Mouse (Mus musculus): ENCODE data around the gene Mpeg1. TPM values are rescaled to one million over a fixed set of nuclear protein-coding genes. Genes with fewer than 3 reads are reported as not detected.

Gene Mpeg1
- polyA plus RNA-seq, 1 experiment: 0.06 TPM

- Histone ChIP-seq H3K36me3 (ENCODE audit: control insufficient read depth, insufficient read depth) (no peaks in the 10 kb centered on the region), H3ac (ENCODE audit: control insufficient read depth, insufficient read length) (no peak overlapping the region), H3K4me3 (no peak overlapping the region), H3K4me2 (ENCODE audit: low read depth) (peak overlapping the region; percentile 10), H3K79me2 (ENCODE audit: control insufficient read depth, insufficient read depth) (no peaks in the 10 kb centered on the region), H3K27me3 (ENCODE audit: control insufficient read depth, insufficient read depth, insufficient read length) (no peaks in the 10 kb centered on the region)
- TF ChIP-seq POLR2A (IDR thresholded peaks at IDR 0.05; ENCODE audit: insufficient read length, low read depth): no peak
- TF ChIP-seq USF1 (IDR thresholded peaks at IDR 0.05; ENCODE audit: low read depth): no peak
- no peak for TF ChIP-seq REST (IDR thresholded peaks at IDR 0.05; ENCODE audit: insufficient read depth, insufficient read length)
- no peak for TF ChIP-seq MAX (IDR thresholded peaks at IDR 0.05; ENCODE audit: low read depth)
Measured at GRCm38 (mm10) chr19:12464127-12464526, 3.5 kb downstream of the Mpeg1 start.

- Histone ChIP-seq H3K4me3 (no peak overlapping the region), H3K36me3 (ENCODE audit: control insufficient read depth, insufficient read depth) (no peaks in the 10 kb centered on the region), H3K27me3 (ENCODE audit: control insufficient read depth, insufficient read depth, insufficient read length) (no peaks in the 10 kb centered on the region), H3K79me2 (ENCODE audit: control insufficient read depth, insufficient read depth) (no peaks in the 10 kb centered on the region), H3K4me2 (ENCODE audit: low read depth) (no peak overlapping the region), H3ac (ENCODE audit: control insufficient read depth, insufficient read length) (no peak overlapping the region)
- TF ChIP-seq TCF3 (IDR thresholded peaks at IDR 0.05; ENCODE audit: insufficient read length, low read depth) (no peak), TCF12 (IDR thresholded peaks at IDR 0.05; ENCODE audit: insufficient read depth, poor library complexity, severe bottlenecking) (no peak), MYOG (IDR thresholded peaks at IDR 0.05; ENCODE audit: control insufficient read depth in 1 of 3, insufficient read depth in 1 of 3, insufficient read length in 2 of 3, low read depth in 2 of 3) (no peak), POLR2AphosphoS2 (IDR thresholded peaks at IDR 0.05; ENCODE audit: insufficient read length, low read depth) (no peak), MYOD1 (IDR thresholded peaks at IDR 0.05; ENCODE audit: control insufficient read depth in 1 of 3, insufficient read length in 2 of 3, low read depth in 2 of 3) (no peak), POLR2A (IDR thresholded peaks at IDR 0.05; ENCODE audit: insufficient read length, low read depth) (no peak), E2F4 (IDR thresholded peaks at IDR 0.05; ENCODE audit: insufficient read depth) (no peak)
Measured at GRCm38 (mm10) chr19:12464674-12465073, 4.1 kb downstream of the Mpeg1 start.

GRCm38 (mm10) chr19:12465530-12466144 lies 5.1 kb downstream of the Mpeg1 start:
- Histone ChIP-seq H3K4me2 (ENCODE audit: low read depth) (no peak overlapping the region), H3K36me3 (ENCODE audit: control insufficient read depth, insufficient read depth) (peaks cover 7% of the 10 kb centered on the region), H3K4me3 (no peak overlapping the region), H3K27me3 (ENCODE audit: control insufficient read depth, insufficient read depth, insufficient read length) (no peaks in the 10 kb centered on the region), H3K79me2 (ENCODE audit: control insufficient read depth, insufficient read depth) (no peaks in the 10 kb centered on the region), H3ac (ENCODE audit: control insufficient read depth, insufficient read length) (no peak overlapping the region)
- TF ChIP-seq POLR2A (IDR thresholded peaks at IDR 0.05; ENCODE audit: insufficient read length, low read depth): no peak
- no peak for TF ChIP-seq MYOG (IDR thresholded peaks at IDR 0.05; ENCODE audit: control insufficient read depth in 1 of 3, insufficient read depth in 1 of 3, insufficient read length in 2 of 3, low read depth in 2 of 3)
- TF ChIP-seq POLR2AphosphoS2 (IDR thresholded peaks at IDR 0.05; ENCODE audit: insufficient read length, low read depth): no peak
- no peak for TF ChIP-seq REST (IDR thresholded peaks at IDR 0.05; ENCODE audit: insufficient read depth, insufficient read length)
- TF ChIP-seq USF1 (IDR thresholded peaks at IDR 0.05; ENCODE audit: low read depth): no peak
- no peak for TF ChIP-seq E2F4 (IDR thresholded peaks at IDR 0.05; ENCODE audit: insufficient read depth)
- no peak for TF ChIP-seq CEBPB (IDR thresholded peaks at IDR 0.05; ENCODE audit: insufficient read depth, poor library complexity, severe bottlenecking)
- no peak for TF ChIP-seq TCF3 (IDR thresholded peaks at IDR 0.05; ENCODE audit: insufficient read length, low read depth)
- no peak for TF ChIP-seq MAX (IDR thresholded peaks at IDR 0.05; ENCODE audit: low read depth)
- no peak for TF ChIP-seq MYOD1 (IDR thresholded peaks at IDR 0.05; ENCODE audit: control insufficient read depth in 1 of 3, insufficient read length in 2 of 3, low read depth in 2 of 3)
- no peak for TF ChIP-seq SRF (IDR thresholded peaks at IDR 0.05; ENCODE audit: control insufficient read depth, insufficient read length, low read depth)
- no peak for TF ChIP-seq TCF12 (IDR thresholded peaks at IDR 0.05; ENCODE audit: insufficient read depth, poor library complexity, severe bottlenecking)

GRCm38 (mm10) chr19:12466204-12466603 lies 5.6 kb downstream of the Mpeg1 start:
- Histone ChIP-seq H3K4me2 (ENCODE audit: low read depth) (no peak overlapping the region), H3K79me2 (ENCODE audit: control insufficient read depth, insufficient read depth) (no peaks in the 10 kb centered on the region), H3K4me3 (no peak overlapping the region), H3K36me3 (ENCODE audit: control insufficient read depth, insufficient read depth) (peaks cover 10% of the 10 kb centered on the region), H3K27me3 (ENCODE audit: control insufficient read depth, insufficient read depth, insufficient read length) (no peaks in the 10 kb centered on the region), H3ac (ENCODE audit: control insufficient read depth, insufficient read length) (no peak overlapping the region)
- TF ChIP-seq MYOD1 (IDR thresholded peaks at IDR 0.05; ENCODE audit: control insufficient read depth in 1 of 3, insufficient read length in 2 of 3, low read depth in 2 of 3) (no peak), REST (IDR thresholded peaks at IDR 0.05; ENCODE audit: insufficient read depth, insufficient read length) (no peak), USF1 (IDR thresholded peaks at IDR 0.05; ENCODE audit: low read depth) (no peak), TCF3 (IDR thresholded peaks at IDR 0.05; ENCODE audit: insufficient read length, low read depth) (no peak), E2F4 (IDR thresholded peaks at IDR 0.05; ENCODE audit: insufficient read depth) (no peak), POLR2A (IDR thresholded peaks at IDR 0.05; ENCODE audit: insufficient read length, low read depth) (no peak), POLR2AphosphoS2 (IDR thresholded peaks at IDR 0.05; ENCODE audit: insufficient read length, low read depth) (no peak), SRF (IDR thresholded peaks at IDR 0.05; ENCODE audit: control insufficient read depth, insufficient read length, low read depth) (no peak), MAX (IDR thresholded peaks at IDR 0.05; ENCODE audit: low read depth) (no peak), MYOG (IDR thresholded peaks at IDR 0.05; ENCODE audit: control insufficient read depth in 1 of 3, insufficient read depth in 1 of 3, insufficient read length in 2 of 3, low read depth in 2 of 3) (no peak), TCF12 (IDR thresholded peaks at IDR 0.05; ENCODE audit: insufficient read depth, poor library complexity, severe bottlenecking) (no peak), CEBPB (IDR thresholded peaks at IDR 0.05; ENCODE audit: insufficient read depth, poor library complexity, severe bottlenecking) (no peak)

- Histone ChIP-seq H3K27me3 (ENCODE audit: control insufficient read depth, insufficient read depth, insufficient read length) (no peaks in the 10 kb centered on the region), H3K36me3 (ENCODE audit: control insufficient read depth, insufficient read depth) (peaks cover 20% of the 10 kb centered on the region), H3ac (ENCODE audit: control insufficient read depth, insufficient read length) (no peak overlapping the region), H3K79me2 (ENCODE audit: control insufficient read depth, insufficient read depth) (no peaks in the 10 kb centered on the region), H3K4me3 (no peak overlapping the region), H3K4me2 (ENCODE audit: low read depth) (no peak overlapping the region)
- no peak for TF ChIP-seq E2F4 (IDR thresholded peaks at IDR 0.05; ENCODE audit: insufficient read depth)
- no peak for TF ChIP-seq REST (IDR thresholded peaks at IDR 0.05; ENCODE audit: insufficient read depth, insufficient read length)
- no peak for TF ChIP-seq SRF (IDR thresholded peaks at IDR 0.05; ENCODE audit: control insufficient read depth, insufficient read length, low read depth)
- TF ChIP-seq MYOG (IDR thresholded peaks at IDR 0.05; ENCODE audit: control insufficient read depth in 1 of 3, insufficient read depth in 1 of 3, insufficient read length in 2 of 3, low read depth in 2 of 3): no peak
- TF ChIP-seq TCF12 (IDR thresholded peaks at IDR 0.05; ENCODE audit: insufficient read depth, poor library complexity, severe bottlenecking): no peak
- TF ChIP-seq MYOD1 (IDR thresholded peaks at IDR 0.05; ENCODE audit: control insufficient read depth in 1 of 3, insufficient read length in 2 of 3, low read depth in 2 of 3): no peak
- TF ChIP-seq TCF3 (IDR thresholded peaks at IDR 0.05; ENCODE audit: insufficient read length, low read depth): no peak
- TF ChIP-seq MAX (IDR thresholded peaks at IDR 0.05; ENCODE audit: low read depth): no peak
Measured at GRCm38 (mm10) chr19:12467436-12467835, 6.9 kb downstream of the Mpeg1 start.

All from myocyte (in vitro differentiated cells).